Mouse (Mus musculus): Measurements from ENCODE around the gene Whamm.

Whamm gene

DNA sequence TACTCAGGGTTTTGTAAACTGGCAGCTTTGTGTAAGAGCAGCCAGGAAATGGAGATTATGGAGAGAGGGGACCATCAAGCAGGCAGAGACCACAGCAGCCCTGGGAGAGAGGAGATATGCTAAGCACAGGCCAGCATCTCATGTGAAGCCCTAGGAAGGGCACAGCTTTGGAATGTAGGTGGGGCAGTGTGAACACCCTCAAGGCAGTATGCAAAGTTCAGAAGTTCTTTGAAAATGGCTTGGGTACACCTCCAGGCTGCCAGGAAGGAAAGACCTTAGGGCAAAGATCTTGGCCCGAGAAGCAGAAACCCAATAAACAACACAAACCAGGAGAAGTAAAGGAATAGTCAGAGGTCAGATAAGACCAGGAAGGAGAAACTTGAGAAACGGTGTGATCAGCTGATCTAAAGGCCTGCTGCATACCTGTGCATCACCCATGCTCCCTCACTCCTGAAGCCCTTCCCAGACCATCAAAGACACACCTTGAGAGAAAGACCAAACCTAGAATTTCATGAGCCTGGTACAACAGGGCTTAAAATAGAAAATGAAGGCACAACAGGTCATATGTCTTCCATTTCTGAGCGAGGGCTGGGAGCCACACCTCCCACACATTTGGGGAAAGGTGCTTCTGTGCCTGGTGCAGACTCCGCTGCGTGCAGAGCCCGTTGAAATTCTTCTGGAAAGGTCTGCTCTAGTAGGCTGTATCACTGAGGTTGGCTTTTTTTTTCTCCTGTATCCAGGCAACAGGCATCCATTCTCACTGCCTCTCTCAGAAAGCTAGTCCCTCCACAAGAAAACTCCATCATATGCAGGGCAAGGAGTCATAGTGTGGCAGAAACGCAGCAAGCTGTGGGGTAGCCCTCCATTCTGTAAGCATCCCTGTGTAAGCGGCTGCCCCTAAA lies 28.6 kb downstream of the Whamm start:
- peak; percentile 31 for DNase-seq

DNA sequence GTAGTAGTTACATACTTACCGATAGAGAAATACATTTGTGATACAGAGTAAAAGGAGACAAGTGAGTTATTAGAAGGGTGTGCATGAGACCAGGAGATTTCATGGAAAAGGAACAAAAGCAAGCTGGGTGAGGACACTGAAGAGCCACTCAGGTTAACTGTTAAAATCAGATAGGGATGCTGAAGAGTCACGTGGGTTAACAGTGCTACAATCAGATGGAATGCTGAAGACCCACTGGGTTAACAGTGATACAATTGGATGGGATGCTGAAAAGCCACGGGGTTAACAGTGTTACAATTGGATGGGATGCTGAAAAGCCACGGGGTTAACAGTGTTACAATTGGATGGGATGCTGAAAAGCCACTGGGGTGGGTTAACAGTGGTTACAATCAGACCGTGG lies 33.9 kb downstream of the Whamm start:
- no peak for DNase-seq

- DNase-seq = no peak
These were observed 34.4 kb downstream of the Whamm start for GRCm38 (mm10) chr7:81605489-81605888.

GRCm38 (mm10) chr7:81606452-81606851 lies 35.4 kb downstream of the Whamm start:
- DNase-seq = no peak

DNA sequence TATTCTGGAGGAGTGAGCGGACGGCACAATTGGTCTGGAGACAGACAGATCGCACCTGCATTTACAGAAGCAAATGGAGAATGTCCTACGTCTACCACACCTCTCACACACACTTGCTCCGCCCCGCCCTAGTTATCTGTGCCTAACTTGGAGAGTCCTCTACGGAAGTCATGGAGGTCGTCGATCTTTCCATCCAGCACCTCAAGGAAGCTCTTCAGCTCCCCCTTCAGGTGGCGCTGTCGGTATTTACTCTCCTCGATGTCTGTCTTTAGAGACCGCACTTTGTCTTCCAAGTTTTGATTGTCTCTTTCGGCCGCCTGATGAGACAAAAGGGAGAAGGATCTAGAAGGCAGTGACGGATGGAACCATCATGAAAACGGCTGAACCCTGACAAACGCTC lies 39.1 kb downstream of the Whamm start:
- no peak for DNase-seq

- no peak for DNase-seq
These were observed 42.0 kb downstream of the Whamm start for GRCm38 (mm10) chr7:81612856-81613635.

DNA sequence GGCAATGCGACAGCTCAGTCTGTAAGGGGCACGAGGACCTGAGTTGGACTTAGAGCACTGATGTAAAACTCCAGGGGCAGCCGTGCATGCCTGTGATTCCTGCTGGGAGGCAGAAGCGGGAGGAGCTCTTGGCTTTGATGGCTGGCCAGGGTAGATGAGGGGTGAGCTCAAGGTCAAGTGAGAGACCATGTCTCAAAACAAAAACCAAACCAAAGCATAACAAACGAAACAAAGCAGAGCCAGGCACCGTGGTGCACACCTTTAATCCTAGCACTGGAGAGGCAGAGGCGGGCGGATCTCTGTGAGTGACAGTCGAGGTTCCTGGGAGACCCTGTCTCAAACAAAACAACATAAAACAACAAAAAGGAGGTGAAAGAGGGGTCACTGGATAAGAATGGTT lies 44.0 kb downstream of the Whamm start:
- no peak for DNase-seq

GRCm38 (mm10) chr7:81622793-81623192 lies 51.7 kb downstream of the Whamm start:
- DNase-seq = no peak

GRCm38 (mm10) chr7:81623767-81624166 lies 52.7 kb downstream of the Whamm start:
- DNase-seq = no peak

GRCm38 (mm10) chr7:81626460-81626859 lies 55.4 kb downstream of the Whamm start:
- DNase-seq = no peak

DNA sequence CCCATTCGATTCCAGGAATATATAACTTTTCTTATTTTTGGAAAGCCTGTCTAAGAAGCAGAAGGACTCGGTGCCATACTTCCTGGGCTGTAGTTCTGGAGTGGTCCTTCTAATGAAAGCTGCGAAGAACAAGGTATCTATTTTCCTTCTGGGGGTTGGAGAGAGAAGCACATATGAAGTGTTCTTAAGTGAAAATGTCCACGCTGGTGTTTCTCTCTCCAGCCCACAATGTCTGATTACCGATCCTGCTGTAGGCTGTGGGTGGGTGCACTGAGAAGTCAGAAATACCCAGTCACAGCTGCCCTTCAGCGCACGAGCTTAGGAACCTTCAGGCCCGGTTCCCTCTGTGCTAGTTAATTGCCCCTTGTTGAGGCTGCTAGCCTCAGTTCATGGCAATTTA lies 60.2 kb downstream of the Whamm start:
- DNase-seq = no peak

DNA sequence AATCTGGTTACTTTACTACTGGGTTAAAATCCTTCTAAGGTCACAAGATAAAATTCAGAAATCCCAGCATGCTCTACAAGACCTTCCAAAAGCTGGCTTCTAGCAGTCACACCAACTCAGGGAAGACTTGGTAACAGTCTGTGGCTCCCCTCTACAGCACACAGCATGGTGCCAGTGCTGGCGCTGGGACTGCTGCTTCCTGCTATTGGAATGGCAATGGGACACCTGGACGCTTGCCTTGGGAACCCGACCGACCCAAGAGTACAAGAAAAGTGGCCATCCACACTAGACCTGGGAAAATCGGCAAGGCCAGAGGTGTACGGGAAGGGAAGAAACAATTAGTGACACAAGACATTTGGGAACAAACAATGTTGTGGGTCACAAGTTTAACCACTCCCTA lies 61.5 kb downstream of the Whamm start:
- no peak for DNase-seq

DNA sequence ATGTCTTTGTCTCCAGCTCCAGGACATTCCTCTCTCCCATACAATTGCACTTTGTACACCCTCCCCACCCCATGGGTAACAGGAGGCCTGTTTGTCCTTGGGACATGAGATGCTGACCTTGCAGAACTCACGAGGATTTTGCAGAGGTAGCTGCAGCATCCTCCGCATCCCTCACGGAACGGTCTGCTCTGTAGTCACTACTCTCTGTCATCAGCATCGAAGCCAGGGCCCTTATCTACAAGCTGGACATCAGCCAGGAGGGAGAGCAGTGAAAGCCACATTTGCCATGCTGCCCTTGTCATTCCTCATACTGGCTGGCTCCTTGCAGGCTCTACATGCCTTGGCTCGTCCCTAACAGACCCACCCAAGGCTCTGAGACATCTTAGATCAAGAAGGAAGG lies 70.0 kb downstream of the Whamm start:
- DNase-seq = no peak

DNA sequence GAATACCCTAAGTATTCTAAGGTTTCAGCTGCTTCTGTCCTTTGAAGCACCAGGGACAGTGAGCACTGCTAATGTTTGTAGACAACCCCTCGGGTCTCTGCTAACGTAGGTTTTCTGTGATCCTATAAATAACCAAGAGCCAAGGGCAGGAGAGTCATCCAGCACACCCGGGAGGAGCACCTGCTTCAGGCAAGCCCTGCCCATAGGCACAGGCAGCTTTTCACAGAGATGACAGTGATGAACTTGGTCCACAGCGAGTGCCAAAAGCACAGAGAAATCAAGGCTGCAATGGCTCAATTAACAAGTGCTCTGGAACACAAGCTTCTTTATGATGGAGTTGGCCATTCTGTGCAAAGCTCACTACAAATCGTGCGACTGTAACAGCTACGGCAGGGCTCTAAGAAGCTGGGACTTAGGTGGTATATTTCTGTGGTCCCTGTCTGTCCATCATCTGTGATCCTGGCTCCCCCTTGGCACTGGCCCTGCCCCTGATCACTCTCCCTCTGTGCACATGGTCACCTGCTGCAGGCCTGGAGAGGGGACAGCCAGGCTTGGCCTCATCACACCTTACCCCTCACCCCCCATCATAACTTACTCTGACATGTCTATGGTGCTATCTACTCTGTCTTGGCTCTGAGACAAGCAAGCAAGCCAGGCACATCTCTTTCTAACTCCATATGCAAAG lies 73.6 kb downstream of the Whamm start:
- no peak for DNase-seq

All from right cerebral cortex, postnatal 25 days (tissue).